Mouse (Mus musculus) limb, embryonic 14.5 days (tissue): ENCODE data around the gene Galnt9. TPM values are rescaled to one million over a fixed set of nuclear protein-coding genes. Genes with fewer than 3 reads are reported as not detected.

Experiments
- ATAC-seq: fragments of 200-750 bp; cut with Nextera tagmentation; 2 replicates; pipeline ENCODE4 v1.8.0; 2017; ENCODE audit warnings: low read depth, moderate number of reproducible peaks, moderate TSS enrichment; ENCODE audit not compliant: low FRiP score
- DNase-seq: peaks from one replicate; pipeline ENCODE4 v3.0.0-alpha.2; 2015; ENCODE audit warnings: low spot score
- H3K27ac ChIP-seq: fragments of 300-500 bp; sonication (generic); replicated peaks from 2 replicates; pipeline ENCODE4 v1.5.1; 2014; ENCODE audit warnings: low read depth, mild to moderate bottlenecking, low read length, moderate library complexity, mixed read lengths
- H3K27me3 ChIP-seq: fragments of 300-500 bp; sonication (generic); 2 replicates; pipeline ENCODE4 v1.6.1; 2014; ENCODE audit warnings: low read length, mixed read lengths; ENCODE audit not compliant: control insufficient read depth, insufficient read depth
- H3K36me3 ChIP-seq: fragments of 300-500 bp; sonication (generic); 2 replicates; pipeline ENCODE4 v1.6.1; 2014; ENCODE audit warnings: mild to moderate bottlenecking, low read length, moderate library complexity, mixed read lengths; ENCODE audit not compliant: control insufficient read depth, insufficient read depth
- H3K4me1 ChIP-seq: fragments of 300-500 bp; sonication (generic); 2 replicates; pipeline ENCODE4 v1.6.1; 2014; ENCODE audit warnings: antibody characterized with exemption, low read length, mixed read lengths; ENCODE audit not compliant: control insufficient read depth, insufficient read depth
- H3K4me2 ChIP-seq: fragments of 300-500 bp; sonication (generic); replicated peaks from 2 replicates; pipeline ENCODE4 v1.6.1; 2014; ENCODE audit warnings: low read depth, mild to moderate bottlenecking, low read length, moderate library complexity; ENCODE audit not compliant: severe bottlenecking
- H3K4me3 ChIP-seq: fragments of 300-500 bp; sonication (generic); replicated peaks from 2 replicates; pipeline ENCODE4 v1.5.1; 2014; ENCODE audit warnings: low read length
- H3K9ac ChIP-seq: fragments of 300-500 bp; sonication (generic); 2 replicates; pipeline ENCODE4 v1.6.1; 2014; ENCODE audit warnings: mild to moderate bottlenecking, low read depth, low read length, moderate library complexity; ENCODE audit not compliant: severe bottlenecking
- H3K9me3 ChIP-seq: fragments of 300-500 bp; sonication (generic); 2 replicates; pipeline ENCODE4 v1.6.1; 2016; ENCODE audit warnings: low read length; ENCODE audit not compliant: control insufficient read depth
- POLR2A ChIP-seq: fragments of 200-500 bp; IDR thresholded peaks from 2 replicates; pipeline ENCODE4 v1.8.0; 2012; ENCODE audit warnings: inconsistent platforms, mild to moderate bottlenecking, moderate library complexity, borderline replicate concordance; ENCODE audit not compliant: insufficient read depth, insufficient read length; ENCODE audit errors: extremely low read depth
- WGBS: fragments of 180-500 bp; shearing (Covaris S2); extraction: QIAGEN DNeasy Blood & Tissue Kit; methylation state at CpG from one replicate; pipeline ENCODE4 v1.1.7; 2014; 5-methylcytosine and 5-hydroxymethylcytosine counted together
- polyA plus RNA-seq, 2 experiments: library from polyadenylated mRNA; depleted of rRNA in 1 of 2; stranded (reverse) in 1 of 2; unstranded in 1 of 2; fragments of >200 nt; fragmentation: Nextera tagmentation in 1 of 2; extraction: Ambion mirVana in 1 of 2; gene quantifications; 2 replicates each; pipeline versions ENCODE4 v1.2.1 to v1.2.3; 2012 to 2014

The Galnt9 gene
- polyA plus RNA-seq, 2 experiments = 1.7 to 2.0 TPM

DNA sequence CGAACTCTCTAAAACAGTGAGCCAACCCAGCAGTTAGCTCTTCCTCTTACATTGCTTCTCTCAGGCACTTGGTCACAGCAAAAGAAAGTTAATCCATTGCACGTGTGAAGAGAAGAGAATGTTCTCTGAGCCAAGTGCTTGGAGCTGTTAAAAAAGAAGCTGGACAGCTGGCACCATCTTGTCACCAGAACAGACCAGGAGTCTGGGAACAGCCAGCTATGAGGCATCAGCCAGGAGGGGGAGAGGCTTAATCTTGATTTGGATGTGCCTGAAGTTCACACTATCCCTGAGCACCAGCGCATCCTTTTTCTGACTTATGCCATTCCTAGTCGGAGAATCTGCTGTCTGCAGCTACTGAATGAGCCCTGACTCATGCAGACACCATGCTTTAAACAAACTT is 30.4 kb upstream of the Galnt9 start:
- no peak for ATAC-seq
- WGBS = 63% methylated on average over 4 of the region's 4 CpGs

DNA sequence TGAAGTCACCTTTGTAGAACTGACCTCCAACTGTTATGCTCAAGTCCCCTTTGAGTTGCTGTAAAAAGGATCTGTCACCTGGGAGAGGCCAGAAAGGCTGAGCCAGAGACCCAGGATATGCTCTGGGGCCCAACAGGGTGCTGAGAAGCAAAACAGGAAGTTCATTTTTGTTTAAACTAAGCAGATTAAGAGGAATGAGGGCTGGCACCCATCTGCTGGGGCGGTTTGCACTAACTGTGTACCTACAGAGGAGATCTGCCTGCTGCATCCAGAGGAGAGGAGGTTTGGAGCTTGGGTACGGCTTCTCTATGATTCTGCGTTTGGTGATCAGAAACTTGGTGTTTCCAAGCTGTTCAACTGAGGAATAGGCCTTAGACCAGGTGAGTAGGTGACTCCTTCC is 29.5 kb upstream of the Galnt9 start:
- DNase-seq (no peak), ATAC-seq (no peak)
- H3K4me2 ChIP-seq = no peak overlapping the region
- H3K9ac ChIP-seq = no peak overlapping the region
- H3K4me1 ChIP-seq = no peaks in the 10 kb centered on the region
- no peaks in the 10 kb centered on the region for H3K9me3 ChIP-seq
- no peak overlapping the region for H3K27ac ChIP-seq
- H3K4me3 ChIP-seq = no peak overlapping the region
- no peaks in the 10 kb centered on the region for H3K36me3 ChIP-seq
- H3K27me3 ChIP-seq = no peaks in the 10 kb centered on the region
- whole genome bisulfite sequencing = 87% methylated on average over 3 of the region's 3 CpGs
- TF ChIP-seq POLR2A = no peak

More for the DNA sequence above, 30.4 kb upstream of the Galnt9 start:
- H3K4me2 ChIP-seq = no peak overlapping the region
- H3K27ac ChIP-seq = no peak overlapping the region
- H3K9ac ChIP-seq = no peak overlapping the region
- no peak for TF ChIP-seq POLR2A
- no peaks in the 10 kb centered on the region for H3K4me1 ChIP-seq
- no peaks in the 10 kb centered on the region for H3K9me3 ChIP-seq
- no peak overlapping the region for H3K4me3 ChIP-seq
- no peaks in the 10 kb centered on the region for H3K27me3 ChIP-seq
- H3K36me3 ChIP-seq = no peaks in the 10 kb centered on the region
- no peak for DNase-seq

DNA sequence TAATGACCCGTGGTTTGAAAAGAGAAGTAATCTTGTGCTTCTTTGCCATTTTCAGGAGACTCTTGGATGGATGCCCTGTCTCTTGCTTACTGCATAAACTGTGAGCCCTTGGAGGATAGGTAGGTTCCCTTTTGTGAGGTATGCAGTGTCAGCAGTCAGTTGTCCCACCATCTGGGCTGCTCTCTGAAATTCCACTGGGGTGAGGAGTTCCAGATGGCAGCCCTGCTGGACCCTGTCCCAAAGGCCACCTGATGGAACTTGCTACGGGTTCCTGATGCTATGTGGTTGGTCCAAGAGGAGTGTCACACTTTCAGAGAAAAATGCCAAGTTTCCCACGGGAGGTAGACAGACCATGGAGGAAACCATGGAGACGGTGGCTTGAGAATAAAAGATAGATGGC is 27.8 kb upstream of the Galnt9 start:
- no peak overlapping the region for H3K4me2 ChIP-seq
- no peak overlapping the region for H3K27ac ChIP-seq
- ATAC-seq (no peak), DNase-seq (no peak)
- H3K9ac ChIP-seq = no peak overlapping the region
- H3K36me3 ChIP-seq = no peaks in the 10 kb centered on the region
- no peaks in the 10 kb centered on the region for H3K9me3 ChIP-seq
- no peaks in the 10 kb centered on the region for H3K27me3 ChIP-seq
- no peaks in the 10 kb centered on the region for H3K4me1 ChIP-seq
- TF ChIP-seq POLR2A = no peak
- H3K4me3 ChIP-seq = no peak overlapping the region
- WGBS = 73% methylated on average over 4 of the region's 4 CpGs

DNA sequence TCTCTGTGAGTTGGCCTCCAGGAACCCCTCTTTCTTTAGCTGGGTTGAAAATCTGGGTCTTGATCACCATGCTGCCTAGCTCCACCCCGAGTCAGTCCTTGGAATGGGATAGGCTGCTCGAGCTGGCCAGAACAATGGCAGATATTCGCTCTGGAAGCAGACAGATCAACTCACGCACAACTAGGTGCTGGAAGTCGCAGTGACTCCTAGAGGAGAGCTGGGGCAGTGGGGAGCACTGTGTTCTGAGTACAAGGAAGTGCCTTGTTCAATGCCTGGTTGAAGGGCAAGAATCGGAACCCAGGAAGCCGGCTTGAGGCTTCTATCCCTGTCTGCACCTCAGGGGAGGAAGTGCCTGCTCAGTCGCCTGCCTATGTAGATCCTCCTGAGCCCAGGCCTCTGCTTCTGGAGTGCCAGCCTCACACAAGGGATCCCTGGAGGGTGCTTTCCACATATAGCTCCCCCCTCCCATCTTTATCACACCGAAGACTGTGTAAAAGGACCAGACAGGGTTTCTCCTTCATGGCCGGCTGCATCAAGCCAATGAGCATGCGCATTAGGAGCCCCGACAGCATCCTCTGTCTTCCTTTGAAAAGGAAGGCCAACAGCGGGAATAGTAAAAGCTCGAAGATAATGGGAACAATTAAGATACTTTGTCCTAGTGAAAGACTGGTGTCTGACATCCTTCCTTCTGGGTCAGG is 25.9 kb upstream of the Galnt9 start:
- no peaks in the 10 kb centered on the region for H3K36me3 ChIP-seq
- no peak overlapping the region for H3K4me3 ChIP-seq
- no peaks in the 10 kb centered on the region for H3K9me3 ChIP-seq
- no peaks in the 10 kb centered on the region for H3K27me3 ChIP-seq
- whole genome bisulfite sequencing = 47% methylated on average over 14 of the region's 14 CpGs
- H3K4me1 ChIP-seq = no peaks in the 10 kb centered on the region
- ATAC-seq (no peak), DNase-seq (no peak)
- H3K4me2 ChIP-seq = no peak overlapping the region
- H3K27ac ChIP-seq = no peak overlapping the region
- no peak for TF ChIP-seq POLR2A
- H3K9ac ChIP-seq = no peak overlapping the region

DNA sequence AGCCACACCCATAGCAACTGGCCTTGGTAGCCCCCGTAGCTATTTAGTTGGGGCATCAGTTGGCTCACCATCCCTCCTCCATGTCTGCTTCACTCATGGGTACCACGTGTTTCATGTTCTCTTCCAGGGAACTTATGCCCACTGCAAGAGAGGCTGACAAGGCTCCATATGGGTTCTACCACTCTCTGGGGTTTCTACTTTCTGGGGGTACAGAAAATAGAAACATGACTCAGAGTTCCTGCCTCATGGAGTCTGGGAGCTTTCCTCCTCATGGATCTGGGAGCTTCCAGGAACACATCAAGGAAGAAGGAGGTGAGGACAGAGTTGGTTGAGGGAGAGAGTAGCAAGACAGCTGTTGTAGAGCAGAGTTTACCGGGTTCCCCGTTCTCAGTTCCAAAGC is 23.2 kb upstream of the Galnt9 start:
- ATAC-seq (no peak), DNase-seq (no peak)
- H3K4me3 ChIP-seq = no peak overlapping the region
- no peaks in the 10 kb centered on the region for H3K27me3 ChIP-seq
- no peaks in the 10 kb centered on the region for H3K4me1 ChIP-seq
- H3K27ac ChIP-seq = no peak overlapping the region
- WGBS = 82% methylated on average over 4 of the region's 4 CpGs
- H3K4me2 ChIP-seq = no peak overlapping the region
- no peaks in the 10 kb centered on the region for H3K36me3 ChIP-seq
- H3K9ac ChIP-seq = no peak overlapping the region
- no peak for TF ChIP-seq POLR2A
- no peaks in the 10 kb centered on the region for H3K9me3 ChIP-seq

DNA sequence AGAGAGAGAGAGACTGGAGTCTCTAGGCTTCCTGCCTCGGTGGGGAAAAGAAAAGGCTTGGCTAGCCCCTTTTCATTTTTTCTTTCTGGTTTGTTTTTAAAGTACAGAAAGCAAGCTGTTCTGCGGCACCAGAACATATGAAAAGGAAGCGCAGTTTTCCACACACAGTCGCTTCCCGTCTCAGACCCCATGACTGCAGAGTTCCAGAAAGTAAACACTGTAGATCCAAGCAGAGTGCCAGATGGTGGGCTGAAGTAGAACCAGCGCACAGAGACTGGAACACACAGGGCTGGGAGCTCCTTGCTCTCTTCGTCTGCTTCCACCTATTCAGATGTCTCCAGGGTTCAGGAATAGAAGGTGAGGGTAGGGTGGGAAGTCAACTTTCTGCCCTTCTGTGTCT is 22.3 kb upstream of the Galnt9 start:
- Histone ChIP-seq H3K4me2 (no peak overlapping the region), H3K4me1 (no peaks in the 10 kb centered on the region), H3K27ac (no peak overlapping the region), H3K27me3 (no peaks in the 10 kb centered on the region), H3K4me3 (no peak overlapping the region), H3K9me3 (no peaks in the 10 kb centered on the region), H3K9ac (no peak overlapping the region), H3K36me3 (no peaks in the 10 kb centered on the region)
- ATAC-seq (no peak), DNase-seq (no peak)
- WGBS = 69% methylated on average over 7 of the region's 7 CpGs
- TF ChIP-seq POLR2A = no peak
